Mouse (Mus musculus) liver, embryonic 16.5 days (tissue): Measurements from ENCODE around the gene Emx2. TPM values are rescaled to one million over a fixed set of nuclear protein-coding genes. Genes with fewer than 3 reads are reported as not detected.

Experiments
- ATAC-seq: fragments of 200-750 bp; cut with Nextera tagmentation; 2 replicates; pipeline ENCODE4 v1.8.0; 2017; ENCODE audit warnings: low read depth, mild to moderate bottlenecking, moderate number of reproducible peaks, moderate library complexity
- H3K27ac ChIP-seq: fragments of 300-500 bp; sonication (generic); 2 replicates; pipeline ENCODE4 v1.5.1; 2014; ENCODE audit warnings: mild to moderate bottlenecking, low read length
- H3K27me3 ChIP-seq: fragments of 300-500 bp; sonication (generic); 2 replicates; pipeline ENCODE4 v1.6.1; 2014; ENCODE audit warnings: low read depth, low read length, mixed read lengths; ENCODE audit not compliant: control insufficient read depth, insufficient read depth
- H3K36me3 ChIP-seq: fragments of 300-500 bp; sonication (generic); 2 replicates; pipeline ENCODE4 v1.6.1; 2014; ENCODE audit warnings: mild to moderate bottlenecking; ENCODE audit not compliant: control insufficient read depth, insufficient read depth
- H3K4me1 ChIP-seq: fragments of 300-500 bp; sonication (generic); 2 replicates; pipeline ENCODE4 v1.6.1; 2014; ENCODE audit warnings: low read depth, low read length, mixed read lengths; ENCODE audit not compliant: control insufficient read depth
- H3K4me2 ChIP-seq: fragments of 300-500 bp; sonication (generic); 2 replicates; pipeline ENCODE4 v1.6.1; 2014; ENCODE audit warnings: low read depth, low read length, mixed read lengths
- H3K4me3 ChIP-seq: fragments of 300-500 bp; sonication (generic); 2 replicates; pipeline ENCODE4 v1.5.1; 2014; ENCODE audit warnings: low read depth, mild to moderate bottlenecking, low read length
- H3K9ac ChIP-seq: fragments of 300-500 bp; sonication (generic); 2 replicates; pipeline ENCODE4 v1.6.1; 2014; ENCODE audit warnings: low read depth, low read length
- H3K9me3 ChIP-seq: fragments of 300-500 bp; sonication (generic); replicated peaks from 2 replicates; pipeline ENCODE4 v1.6.1; 2016; ENCODE audit warnings: low read length; ENCODE audit not compliant: control insufficient read depth
- WGBS: fragments of 180-500 bp; shearing (Covaris S2); extraction: QIAGEN DNeasy Blood & Tissue Kit; methylation state at CpG from one replicate; pipeline ENCODE4 v1.1.7; 2014; ENCODE audit not compliant: insufficient replicate concordance; 5-methylcytosine and 5-hydroxymethylcytosine counted together
- polyA plus RNA-seq: library from polyadenylated mRNA; unstranded; fragments of >200 nt; fragmentation: Nextera tagmentation; extraction: Ambion mirVana; gene quantifications from 2 replicates; pipeline ENCODE4 v1.2.1, GENCODE M21; 2015

Emx2 gene
- not detected in 2 replicates for polyA plus RNA-seq

- Histone ChIP-seq H3K36me3 (no peaks in the 10 kb centered on the region), H3K4me3 (no peak within 1 kb of the TSS), H3K27me3 (peaks cover 100% of the 10 kb centered on the region), H3K4me2 (no peak within 1 kb of the TSS), H3K9ac (no peak within 1 kb of the TSS), H3K4me1 (no peaks in the 10 kb centered on the region; the same call in 1 of the 2 replicates), H3K9me3 (no peaks in the 10 kb centered on the region), H3K27ac (no peak within 1 kb of the TSS)
- under 1% methylated on average over 57 of the region's 58 CpGs for WGBS
- no peak for ATAC-seq
Observed at GRCm38 (mm10) chr19:59457951-59458742, at the start of gene Emx2. TSS of gene Emx2 (plus strand) at chr19:59458372.

DNA sequence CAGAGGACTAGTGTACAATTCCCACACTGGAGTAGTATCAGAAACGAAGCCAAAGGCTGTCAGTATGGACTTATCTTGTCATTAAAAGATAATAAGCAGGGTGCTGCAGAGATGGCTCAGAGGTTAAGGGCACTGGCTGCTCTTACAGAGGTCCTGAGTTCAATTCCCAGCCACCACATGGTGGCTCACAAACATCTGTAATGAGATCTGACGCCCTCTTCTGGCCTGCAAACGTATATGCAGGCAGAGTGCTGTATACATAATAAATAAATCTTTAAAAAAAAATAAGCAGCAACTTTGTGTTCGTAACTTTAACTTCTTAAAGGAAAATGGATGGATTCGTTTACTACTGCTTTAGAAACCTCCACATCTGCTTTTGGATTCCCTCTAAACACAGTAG lies 44.0 kb upstream of the Emx2 start:
- H3K4me2 ChIP-seq = no peak overlapping the region
- no peaks in the 10 kb centered on the region for H3K4me1 ChIP-seq
- H3K9me3 ChIP-seq = no peaks in the 10 kb centered on the region
- no peak overlapping the region for H3K4me3 ChIP-seq
- no peaks in the 10 kb centered on the region; the same call in 1 of the 2 replicates for H3K27me3 ChIP-seq
- no peaks in the 10 kb centered on the region for H3K36me3 ChIP-seq
- no peak overlapping the region for H3K9ac ChIP-seq
- ATAC-seq = no peak
- H3K27ac ChIP-seq = no peak overlapping the region
- 36% methylated on average over 5 of the region's 5 CpGs for WGBS

DNA sequence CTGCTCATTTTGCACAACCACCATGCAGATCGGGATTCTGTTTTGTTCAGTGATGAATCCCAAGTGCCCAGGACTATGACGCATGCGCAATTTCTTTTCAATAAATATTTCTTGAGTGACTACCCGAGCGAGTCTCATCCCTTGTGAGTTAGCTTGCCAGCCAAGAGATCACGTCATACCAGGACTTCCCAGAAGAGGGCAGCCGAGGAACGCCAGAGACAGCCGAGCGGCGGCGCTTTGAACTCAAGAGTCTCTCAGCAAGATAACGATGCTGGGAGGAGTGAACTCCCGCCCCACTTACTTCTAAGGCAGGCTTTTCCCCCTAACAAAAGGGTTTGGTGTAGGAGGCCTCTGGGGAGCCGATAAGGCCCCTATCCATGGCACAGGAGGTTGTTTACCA lies 40.1 kb upstream of the Emx2 start:
- Histone ChIP-seq H3K4me2 (no peak overlapping the region), H3K27ac (no peak overlapping the region), H3K9ac (no peak overlapping the region), H3K4me3 (no peak overlapping the region), H3K27me3 (peaks cover 6% of the 10 kb centered on the region), H3K36me3 (no peaks in the 10 kb centered on the region), H3K9me3 (no peaks in the 10 kb centered on the region), H3K4me1 (no peaks in the 10 kb centered on the region)
- WGBS = 2% methylated on average over 15 of the region's 15 CpGs
- ATAC-seq = no peak

GRCm38 (mm10) chr19:59418671-59419070 lies 39.5 kb upstream of the Emx2 start:
- Histone ChIP-seq H3K9ac (no peak overlapping the region), H3K4me2 (no peak overlapping the region), H3K4me3 (no peak overlapping the region), H3K36me3 (no peaks in the 10 kb centered on the region), H3K4me1 (no peaks in the 10 kb centered on the region), H3K27me3 (peaks cover 6% of the 10 kb centered on the region), H3K27ac (no peak overlapping the region), H3K9me3 (no peaks in the 10 kb centered on the region)
- WGBS = 60% methylated on average over 6 of the region's 6 CpGs
- no peak for ATAC-seq

GRCm38 (mm10) chr19:59422393-59422792 lies 35.8 kb upstream of the Emx2 start:
- no peak overlapping the region for H3K27ac ChIP-seq
- no peaks in the 10 kb centered on the region for H3K4me1 ChIP-seq
- 15% methylated on average over 8 of the region's 8 CpGs for WGBS
- H3K9me3 ChIP-seq = no peaks in the 10 kb centered on the region
- ATAC-seq = no peak
- peaks cover 6% of the 10 kb centered on the region for H3K27me3 ChIP-seq
- no peak overlapping the region for H3K4me3 ChIP-seq
- no peak overlapping the region for H3K9ac ChIP-seq
- H3K4me2 ChIP-seq = no peak overlapping the region
- H3K36me3 ChIP-seq = no peaks in the 10 kb centered on the region

DNA sequence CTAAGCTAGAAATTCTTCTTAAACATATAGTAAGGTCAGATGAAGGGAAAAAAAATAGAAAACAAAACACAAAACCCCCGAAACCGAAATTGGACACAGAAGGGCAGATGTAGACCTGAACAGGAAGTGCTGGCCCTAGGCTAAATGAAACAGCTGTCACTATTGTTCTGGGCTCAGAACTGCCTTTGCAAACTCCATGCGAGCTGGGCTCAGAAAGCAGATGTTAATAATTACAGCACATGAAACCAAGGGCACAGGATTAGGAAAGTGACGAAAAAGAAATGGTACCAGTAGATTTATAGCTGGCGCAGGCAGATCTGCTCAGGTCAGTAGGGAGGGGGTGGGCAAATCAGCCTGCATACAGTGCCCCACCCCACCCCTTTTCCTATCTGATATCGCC lies 34.5 kb upstream of the Emx2 start:
- WGBS = 35% methylated on average over 6 of the region's 6 CpGs
- H3K9me3 ChIP-seq = no peaks in the 10 kb centered on the region
- H3K36me3 ChIP-seq = no peaks in the 10 kb centered on the region
- no peak for ATAC-seq
- H3K9ac ChIP-seq = no peak overlapping the region
- H3K4me1 ChIP-seq = no peaks in the 10 kb centered on the region
- no peak overlapping the region for H3K4me3 ChIP-seq
- H3K27me3 ChIP-seq = peaks cover 6% of the 10 kb centered on the region
- H3K27ac ChIP-seq = no peak overlapping the region
- H3K4me2 ChIP-seq = no peak overlapping the region

DNA sequence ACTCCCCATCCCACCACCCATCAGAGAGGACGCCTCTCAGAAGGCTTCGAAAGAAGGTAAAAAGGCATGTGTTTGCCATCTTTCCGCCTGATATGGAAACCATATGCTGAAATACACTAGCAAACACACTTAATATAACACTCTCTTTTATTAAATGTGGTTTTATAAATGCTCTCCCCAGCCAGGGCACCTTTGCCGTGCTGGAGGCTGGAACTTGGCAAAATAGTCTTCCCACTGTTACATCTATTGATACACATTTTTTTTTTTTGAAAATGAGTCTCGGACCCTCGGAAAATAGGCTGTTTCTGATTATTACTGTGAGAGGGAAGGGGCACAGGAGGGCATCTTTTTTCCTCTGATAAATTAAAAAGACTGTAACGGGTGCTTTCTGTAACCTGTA lies 33.2 kb upstream of the Emx2 start:
- no peaks in the 10 kb centered on the region for H3K36me3 ChIP-seq
- peaks cover 6% of the 10 kb centered on the region; the same call in 1 of the 2 replicates for H3K27me3 ChIP-seq
- H3K27ac ChIP-seq = no peak overlapping the region
- ATAC-seq = no peak
- H3K9me3 ChIP-seq = no peaks in the 10 kb centered on the region
- no peaks in the 10 kb centered on the region for H3K4me1 ChIP-seq
- H3K9ac ChIP-seq = no peak overlapping the region
- no peak overlapping the region for H3K4me3 ChIP-seq
- H3K4me2 ChIP-seq = no peak overlapping the region
- 60% methylated on average over 7 of the region's 7 CpGs for WGBS

DNA sequence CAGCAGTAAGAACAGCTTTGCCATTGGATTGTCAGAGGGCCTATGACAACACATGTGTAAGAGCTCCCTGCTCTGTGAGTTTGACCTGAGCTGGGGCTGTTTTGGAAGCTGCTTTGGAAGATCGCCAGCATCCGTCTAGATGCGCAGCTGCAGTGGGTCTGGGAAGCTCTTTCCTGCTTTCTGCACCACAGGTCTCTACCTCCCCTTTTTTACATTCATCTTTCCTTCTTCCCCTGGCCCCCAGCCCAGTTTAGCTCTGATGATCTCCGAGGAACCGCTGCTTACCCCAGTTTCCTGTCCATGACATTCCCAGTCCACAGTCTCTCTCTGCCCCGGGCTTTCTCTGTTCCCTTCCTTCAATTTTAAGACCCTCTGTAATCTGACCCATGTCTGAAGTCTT lies 25.9 kb upstream of the Emx2 start:
- WGBS = 42% methylated on average over 6 of the region's 6 CpGs

DNA sequence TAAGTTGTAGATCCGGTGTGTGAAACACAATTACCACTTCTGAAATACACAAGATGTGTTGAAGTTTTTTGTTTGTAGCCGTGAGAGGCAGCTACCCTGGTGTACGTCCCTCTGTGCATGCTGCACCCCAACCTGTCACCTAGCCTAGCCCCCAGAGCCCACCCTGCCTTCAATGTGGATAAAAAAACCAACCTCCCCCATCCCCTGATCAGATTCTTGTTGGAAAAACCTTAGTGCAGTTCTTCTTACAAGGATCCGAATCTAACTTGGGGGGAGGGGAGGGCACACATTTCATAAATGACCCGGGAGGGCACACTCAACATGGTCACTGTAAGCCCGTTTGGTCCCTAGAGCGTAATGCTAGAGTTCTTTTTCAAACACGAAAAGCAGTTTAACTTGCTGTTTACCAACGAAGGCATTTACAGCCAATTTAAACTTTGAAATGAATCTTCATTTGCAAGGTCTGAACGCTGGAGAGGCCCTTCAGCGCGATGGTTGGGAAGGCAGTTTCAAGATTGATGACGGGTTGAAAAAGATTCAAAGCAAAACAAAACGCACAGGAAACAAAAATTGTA lies 7.5 kb upstream of the Emx2 start:
- WGBS = 6% methylated on average over 14 of the region's 14 CpGs
- Histone ChIP-seq H3K4me1 (no peaks in the 10 kb centered on the region), H3K27me3 (peaks cover 62% of the 10 kb centered on the region), H3K4me3 (no peak overlapping the region), H3K36me3 (no peaks in the 10 kb centered on the region), H3K9me3 (no peaks in the 10 kb centered on the region), H3K4me2 (no peak overlapping the region), H3K27ac (no peak overlapping the region), H3K9ac (no peak overlapping the region)
- no peak for ATAC-seq

More for the DNA sequence above, 25.9 kb upstream of the Emx2 start:
- H3K4me3 ChIP-seq = no peak overlapping the region
- no peaks in the 10 kb centered on the region for H3K9me3 ChIP-seq
- ATAC-seq = no peak
- no peak overlapping the region for H3K4me2 ChIP-seq
- H3K36me3 ChIP-seq = no peaks in the 10 kb centered on the region
- H3K9ac ChIP-seq = no peak overlapping the region
- no peaks in the 10 kb centered on the region for H3K27me3 ChIP-seq
- H3K27ac ChIP-seq = no peak overlapping the region
- H3K4me1 ChIP-seq = no peaks in the 10 kb centered on the region
